Mouse (Mus musculus) thymus, postnatal 4 days (tissue): ENCODE results near the gene Spag16.
A peak's percentile ranks its signal among the peaks of the same experiment; 100 is the strongest.
"Not testable (repeated sequence)": the region's sequence is repeated elsewhere in the genome, so short reads cannot be mapped to it uniquely, and the experiment has no call there.

Experiments used
- DNase-seq: peaks from one replicate; pipeline ENCODE4 v3.0.0; 2021

Gene Spag16

DNA sequence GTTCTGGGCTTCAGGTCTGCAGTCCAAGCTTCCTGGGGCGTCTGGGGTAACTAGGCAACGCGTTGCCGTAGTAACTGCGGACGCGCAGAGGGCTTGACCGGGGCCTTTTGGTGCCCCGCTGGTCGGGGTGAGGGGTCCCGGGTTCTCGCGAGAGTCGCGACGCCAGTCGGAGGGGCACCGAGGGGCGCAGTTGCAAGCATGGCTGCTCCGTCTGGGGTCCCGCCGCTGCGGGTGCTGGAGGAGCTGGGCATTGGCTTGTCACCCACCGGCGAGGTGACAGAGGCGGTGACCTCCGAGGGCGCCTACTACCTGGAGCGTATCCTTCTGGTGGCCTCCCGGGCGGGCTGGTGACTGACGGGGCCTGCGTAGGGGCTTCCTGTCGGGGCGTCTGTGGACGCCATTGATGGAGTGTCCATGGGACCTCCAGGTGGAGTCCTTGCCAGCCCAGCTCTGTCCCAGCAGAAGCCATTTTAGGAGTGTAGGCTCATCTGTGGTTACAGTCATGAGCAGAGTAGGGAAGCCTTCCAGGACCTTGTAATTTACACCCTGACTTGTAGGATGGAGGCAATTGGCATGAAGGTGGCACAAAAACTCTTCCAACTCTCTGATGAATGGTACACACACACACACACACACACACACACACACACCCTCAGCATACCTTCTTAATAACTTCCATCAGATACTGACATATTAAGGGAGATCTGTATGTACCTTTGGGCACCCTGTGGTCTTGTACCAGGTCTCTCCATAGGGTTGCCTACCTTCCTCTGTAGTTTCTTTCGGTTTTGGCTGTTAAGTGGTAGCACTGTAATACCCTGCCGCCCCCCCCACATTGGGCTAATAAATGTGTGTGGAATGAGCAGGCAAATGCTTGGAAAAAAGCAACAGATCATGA is at the start of gene Spag16:
Gene Spag16 (plus strand): TSS at position 165 of the 898 bp plus-strand sequence.
- peak; percentile 55 for DNase-seq

DNA sequence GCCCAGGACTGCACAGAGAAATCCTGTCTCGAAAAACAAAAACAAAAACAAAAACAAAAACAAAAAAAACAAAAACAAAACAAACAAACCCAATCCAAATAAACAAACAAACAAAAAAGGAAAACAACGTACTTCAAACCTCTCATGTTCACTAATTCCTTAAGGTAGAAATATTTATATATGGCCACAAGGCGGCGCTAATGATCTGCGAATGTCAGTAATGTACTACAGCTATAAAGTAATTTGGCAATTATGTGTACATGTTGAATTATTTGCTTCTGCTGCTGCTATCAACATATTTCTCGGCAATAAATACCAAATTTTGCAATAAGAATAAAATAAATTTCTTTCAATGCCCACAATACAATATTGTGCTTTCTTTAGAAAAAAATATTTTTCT is 41.6 kb upstream of the Spag16 start:
- peak; percentile 79 for DNase-seq

DNA sequence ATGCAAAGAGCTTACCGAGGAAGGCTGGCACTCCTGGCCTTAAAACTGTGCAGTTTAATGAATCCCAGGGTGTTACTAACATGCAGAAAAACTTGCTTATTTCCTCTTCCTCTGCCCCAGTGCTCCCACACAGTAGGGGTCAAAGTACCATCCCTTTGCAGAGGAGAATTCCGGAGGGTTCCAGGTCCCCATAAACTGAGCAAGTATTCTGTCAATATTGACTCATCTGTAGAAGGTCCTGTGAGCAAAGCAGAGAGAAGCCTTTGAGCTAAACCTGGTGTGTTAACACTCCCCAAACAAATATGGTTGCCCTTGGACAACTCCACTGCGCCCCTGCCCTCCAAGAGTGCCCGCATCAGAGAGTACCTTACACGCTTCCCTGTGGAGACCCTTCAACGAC is 40.1 kb upstream of the Spag16 start:
- DNase-seq: no peak

DNA sequence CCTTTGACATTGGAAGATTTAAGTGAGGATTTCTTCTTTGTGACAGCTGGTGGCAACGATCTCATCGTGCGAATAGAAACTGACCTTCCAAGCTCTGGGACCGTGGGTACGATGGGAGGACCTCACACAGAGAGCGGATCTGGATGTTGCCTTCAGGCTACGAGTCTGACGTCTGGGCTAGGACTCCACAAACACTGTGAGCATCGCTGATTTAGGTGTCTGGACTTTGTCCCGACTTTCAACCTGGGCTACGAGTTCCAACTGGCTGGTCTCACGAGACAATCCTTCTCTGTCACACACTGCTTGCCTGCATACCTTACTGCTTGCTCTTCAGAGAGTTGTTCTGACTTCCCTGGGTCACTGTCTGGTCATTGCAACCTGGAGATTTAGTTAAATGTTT is 39.4 kb upstream of the Spag16 start:
- DNase-seq: no peak

DNA sequence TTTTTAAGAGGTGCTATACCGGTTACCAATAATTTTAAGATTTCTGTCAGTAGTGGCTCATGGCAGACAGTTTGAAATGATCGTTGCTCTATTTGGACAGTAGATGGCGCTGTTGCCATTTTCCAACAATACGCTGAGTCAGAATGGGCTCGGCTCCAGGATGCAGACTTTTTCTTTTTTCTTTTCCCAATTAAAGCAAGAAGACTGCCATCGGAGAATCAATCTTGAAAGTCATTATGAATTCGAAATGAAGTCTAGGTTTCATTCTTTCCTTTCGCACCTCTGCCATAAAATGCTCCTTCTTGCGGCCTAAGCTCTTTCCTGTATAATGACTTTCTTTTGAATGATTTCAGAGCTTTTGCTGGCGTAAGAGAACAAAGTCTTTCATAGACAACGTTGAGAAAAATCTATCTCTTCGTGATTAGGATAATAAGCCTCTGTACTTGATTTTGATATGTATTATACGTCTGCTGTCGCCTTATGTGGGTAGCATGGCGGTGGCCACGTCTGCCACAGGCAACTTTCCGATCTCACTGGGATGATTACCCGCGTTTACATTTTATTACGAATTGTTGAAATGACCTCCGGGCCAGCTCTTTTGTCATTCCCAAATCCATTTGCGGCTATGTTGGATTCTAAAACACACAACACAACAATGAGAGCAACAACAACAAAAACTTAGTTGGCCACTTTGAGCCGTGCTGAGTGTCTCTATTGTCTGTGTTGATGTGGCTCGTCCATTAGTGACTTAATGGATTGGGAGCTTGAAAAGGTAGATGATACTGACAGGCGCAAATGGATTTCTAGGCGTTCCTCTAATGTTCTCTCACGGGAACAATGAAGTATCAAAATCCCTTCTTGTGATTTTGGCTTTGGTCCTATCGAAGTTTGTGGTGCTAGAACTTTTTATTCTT is 36.2 kb upstream of the Spag16 start:
- peak; percentile 66 for DNase-seq

DNA sequence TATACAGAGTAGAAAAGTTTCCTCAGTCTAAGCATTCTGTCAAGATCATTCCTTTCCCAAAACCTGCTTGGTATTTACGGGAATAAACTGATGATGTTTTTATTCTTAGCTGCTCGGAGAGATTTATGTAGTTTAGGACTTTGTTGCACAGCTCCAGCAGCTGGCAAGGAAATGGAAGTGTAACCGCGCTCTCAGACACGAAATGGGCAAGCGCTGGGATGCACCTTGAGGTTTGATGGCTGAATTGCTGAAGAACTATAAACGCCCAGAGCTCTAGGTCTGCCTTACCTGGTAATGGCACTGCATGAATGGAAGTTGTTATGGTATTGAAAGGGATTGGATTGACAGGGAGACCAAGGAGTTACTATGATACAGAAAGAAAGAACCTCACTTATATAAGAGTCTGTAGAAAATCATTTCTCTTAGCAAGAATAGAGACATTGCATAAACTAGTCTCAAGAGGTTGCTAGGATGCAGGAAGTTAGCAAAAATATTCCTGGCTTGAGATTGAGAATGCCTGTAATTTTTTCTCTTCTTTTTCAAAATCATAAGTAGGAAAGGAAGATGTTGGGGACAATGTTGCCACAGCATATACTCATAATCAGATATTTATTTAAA is 27.7 kb upstream of the Spag16 start:
- DNase-seq: no peak

DNA sequence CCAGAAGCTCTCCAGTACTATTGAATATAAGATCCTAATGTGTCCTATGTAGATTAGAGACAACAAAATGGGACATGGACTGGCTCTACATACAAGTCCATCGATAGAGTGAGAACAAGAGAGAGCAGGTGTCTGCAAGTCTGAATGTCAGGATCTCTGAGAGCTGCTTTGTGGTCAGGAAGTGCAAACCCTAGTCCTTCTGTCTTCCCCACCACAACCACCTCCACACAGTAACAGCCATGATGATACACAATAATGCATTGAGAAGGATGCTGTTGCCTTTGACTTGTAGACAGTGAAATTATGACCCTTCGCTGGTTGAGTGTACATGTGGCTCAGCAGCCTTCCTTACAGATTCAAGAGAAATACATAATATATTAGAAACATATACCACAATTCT is 16.6 kb upstream of the Spag16 start:
- peak; percentile 30 for DNase-seq

DNA sequence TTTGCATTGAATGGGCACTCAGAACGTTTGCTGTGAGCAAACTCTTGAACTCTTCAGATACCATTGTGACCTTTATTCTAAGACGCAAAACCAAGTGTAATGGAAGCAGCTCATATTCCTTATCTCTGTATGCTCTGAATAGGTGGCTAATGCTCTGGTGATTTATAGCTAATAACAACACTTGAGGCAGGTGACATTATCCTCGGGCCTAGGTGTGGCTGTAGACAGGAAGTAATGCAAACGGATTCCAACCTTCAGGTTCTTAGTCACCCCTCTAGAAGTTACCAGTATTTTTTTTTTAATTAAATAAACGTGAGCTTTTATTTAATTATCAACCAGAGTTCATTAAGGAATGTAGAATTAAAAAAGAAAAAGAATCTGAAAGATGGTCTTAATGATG is 1.1 kb upstream of the Spag16 start:
- DNase-seq: not testable (repeated sequence)

DNA sequence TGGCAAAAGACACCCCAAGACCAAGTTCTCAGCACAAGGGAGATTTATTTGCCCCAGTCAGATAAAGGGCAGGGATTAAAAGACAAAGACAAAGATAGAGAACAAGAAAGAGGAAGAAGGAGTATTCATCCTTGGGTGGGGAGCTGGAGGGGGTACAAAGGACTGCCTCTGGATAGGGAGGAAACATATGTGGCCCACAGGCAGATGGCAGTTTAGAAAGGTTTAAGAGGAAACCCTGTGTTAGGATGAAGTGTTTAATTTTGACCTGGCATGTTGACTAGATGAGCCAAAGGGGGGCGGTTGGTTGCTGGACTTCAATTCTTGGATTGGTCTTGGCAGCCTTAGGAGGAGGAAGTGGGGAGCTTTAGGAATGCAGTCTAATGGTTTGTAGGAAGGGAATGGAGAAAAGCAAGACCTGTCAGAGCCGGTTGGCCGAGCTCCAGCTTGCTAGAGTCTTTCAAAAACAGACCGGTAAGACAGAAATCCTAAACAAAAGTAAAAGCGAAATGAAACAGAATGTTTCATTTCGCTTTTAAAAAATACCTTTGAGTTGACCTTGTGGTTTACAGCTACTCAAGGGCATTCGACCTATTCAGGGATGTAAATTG is 2.2 kb downstream of the Spag16 start:
- no peak for DNase-seq

DNA sequence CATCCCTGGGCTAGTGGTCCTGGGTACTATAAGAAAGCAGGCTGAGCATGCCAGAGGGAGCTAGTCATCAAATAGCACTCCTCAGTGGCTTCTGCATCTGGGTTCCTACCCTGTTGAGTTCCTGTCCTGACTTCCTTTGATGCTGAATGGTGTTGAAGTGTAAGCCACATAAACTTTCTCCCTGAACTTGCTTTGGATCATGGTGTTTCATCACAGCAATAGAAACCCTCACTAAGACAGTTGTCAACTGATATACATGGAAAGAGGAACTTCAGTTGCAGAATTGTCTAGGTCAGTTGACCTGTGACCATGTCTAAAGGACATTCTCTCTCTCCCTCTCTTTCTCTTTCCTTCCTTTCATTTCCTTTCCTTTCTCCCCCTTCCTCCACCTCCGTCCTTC is 3.8 kb downstream of the Spag16 start:
- no peak for DNase-seq

DNA sequence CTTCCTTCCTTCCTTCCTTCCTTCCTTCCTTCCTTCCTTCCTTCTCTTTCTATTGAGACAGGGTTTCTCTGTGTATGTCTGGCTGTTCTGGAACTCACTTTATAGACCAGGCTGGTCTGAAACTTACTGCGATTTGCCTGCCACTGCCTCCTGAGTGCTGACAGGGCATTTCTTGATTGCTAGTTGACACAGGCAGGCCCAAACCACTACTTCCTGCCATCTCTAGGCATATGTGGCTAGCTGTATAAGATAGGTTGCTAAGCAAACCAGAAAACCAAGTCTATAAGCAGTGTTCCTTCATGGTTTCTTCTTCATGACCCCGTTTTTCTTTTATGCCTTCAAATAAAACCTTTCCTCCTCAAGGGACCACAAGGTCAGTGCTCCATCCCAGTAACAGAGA is 4.2 kb downstream of the Spag16 start:
- no peak for DNase-seq

DNA sequence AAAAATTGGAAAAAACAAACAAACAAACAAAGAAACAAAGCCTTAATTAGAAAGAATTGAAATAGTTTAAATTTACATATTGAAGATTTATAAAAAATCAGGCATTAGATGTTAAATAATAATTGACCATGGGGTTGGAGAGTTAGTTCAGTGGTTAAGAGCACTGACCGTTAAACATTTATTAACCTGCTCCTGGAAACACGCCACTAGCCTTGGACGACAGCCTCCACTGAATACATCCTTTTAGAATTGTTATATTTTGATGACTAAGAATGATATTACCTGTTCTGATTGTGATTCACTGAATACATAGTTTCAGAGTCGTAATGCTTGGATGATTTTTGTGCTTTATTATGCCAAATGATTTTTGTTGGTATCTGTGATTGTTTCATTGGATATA is 6.7 kb downstream of the Spag16 start:
- not testable (repeated sequence) for DNase-seq

DNA sequence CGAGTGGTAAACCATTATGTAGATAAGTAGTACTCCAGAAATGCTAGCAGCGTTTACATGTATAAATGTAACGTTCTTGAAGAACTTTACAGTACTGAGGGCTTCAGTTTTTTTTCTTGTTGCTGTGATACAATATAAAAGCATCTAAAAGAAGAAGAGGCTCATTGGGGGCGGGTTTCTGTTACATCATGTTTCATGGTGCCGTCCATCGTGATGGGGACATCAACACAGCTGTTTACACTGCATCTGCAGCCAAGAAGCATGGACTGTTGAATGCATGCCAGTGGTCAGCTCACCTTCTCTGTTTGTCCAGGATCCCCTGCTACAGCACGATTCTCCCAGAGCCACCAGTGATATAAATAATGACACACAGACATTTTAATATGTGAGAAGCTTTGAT is 26.7 kb downstream of the Spag16 start:
- DNase-seq: no peak

DNA sequence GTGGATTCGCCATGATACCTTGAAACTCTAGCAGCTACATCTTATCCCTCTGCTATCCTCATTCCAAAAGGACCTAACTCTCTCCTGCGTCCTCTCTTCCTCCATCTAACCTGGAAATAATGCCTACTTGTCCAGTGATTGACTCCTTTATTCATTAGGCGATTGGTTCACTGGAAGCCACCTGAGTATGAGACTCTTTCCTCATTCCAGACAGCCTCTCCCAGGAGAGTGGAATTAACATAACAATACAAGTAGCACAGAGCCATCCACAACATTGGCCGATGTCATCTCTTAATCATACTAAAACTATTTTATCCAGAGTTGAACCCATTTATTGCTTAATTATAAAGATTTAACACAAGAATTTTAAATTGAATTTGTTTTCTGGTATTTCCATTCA is 41.0 kb downstream of the Spag16 start:
- DNase-seq: no peak

DNA sequence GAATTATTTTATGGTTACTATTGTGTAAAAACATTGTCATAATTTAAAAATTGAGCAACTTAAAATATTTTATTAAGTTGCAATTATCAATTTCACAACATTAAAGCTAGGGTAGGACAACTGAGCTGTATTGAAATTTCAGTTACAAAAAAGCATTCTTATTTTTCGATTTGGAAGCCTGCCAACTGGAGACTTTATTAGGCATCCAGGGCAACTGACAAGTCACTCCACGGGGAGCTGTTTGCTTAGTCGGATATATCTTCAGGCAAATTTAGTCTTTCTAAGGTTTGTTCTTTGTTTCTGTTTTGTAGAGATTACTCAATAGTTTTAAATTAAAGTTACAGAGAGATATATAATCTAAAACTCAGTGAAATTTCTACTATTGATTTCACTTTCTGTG is 129.8 kb downstream of the Spag16 start:
- no peak for DNase-seq

DNA sequence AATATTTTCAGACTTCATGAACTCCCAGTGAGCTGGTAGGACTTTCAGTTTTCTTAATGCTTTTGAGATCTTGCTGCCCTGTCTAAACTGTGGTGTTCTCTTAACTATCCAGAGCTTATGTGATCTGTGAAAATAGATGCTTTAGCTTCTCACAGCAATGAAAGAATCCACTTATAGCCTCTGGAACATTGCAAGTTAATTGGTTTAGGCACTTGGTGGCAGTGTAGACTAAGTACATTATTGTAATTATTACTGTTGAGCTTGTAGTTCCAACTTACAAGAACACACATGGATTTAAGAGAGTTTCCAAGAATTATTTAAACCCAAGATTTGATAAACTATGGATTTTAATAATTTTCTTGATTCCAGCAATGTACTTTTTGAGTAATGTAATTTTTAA is 170.1 kb downstream of the Spag16 start:
- DNase-seq: no peak

DNA sequence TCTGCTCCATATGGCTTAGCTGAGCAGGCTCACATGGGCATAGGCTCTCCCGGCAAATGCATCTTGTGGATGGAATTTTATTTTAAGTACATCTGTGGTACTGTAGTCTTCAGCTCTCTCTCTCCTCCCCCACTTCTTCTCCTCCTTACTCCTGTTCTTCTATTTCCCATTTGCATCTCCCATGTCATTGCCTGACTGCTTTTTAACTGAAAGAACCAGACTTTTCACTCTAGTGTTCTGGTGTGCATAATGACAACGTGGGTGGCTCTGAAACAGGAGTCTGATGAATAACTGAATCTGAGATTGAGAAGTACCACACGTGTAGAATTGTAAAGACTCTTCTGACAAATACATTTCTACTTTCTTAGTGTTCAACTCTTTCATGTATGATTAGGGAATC is 186.2 kb downstream of the Spag16 start:
- no peak for DNase-seq

DNA sequence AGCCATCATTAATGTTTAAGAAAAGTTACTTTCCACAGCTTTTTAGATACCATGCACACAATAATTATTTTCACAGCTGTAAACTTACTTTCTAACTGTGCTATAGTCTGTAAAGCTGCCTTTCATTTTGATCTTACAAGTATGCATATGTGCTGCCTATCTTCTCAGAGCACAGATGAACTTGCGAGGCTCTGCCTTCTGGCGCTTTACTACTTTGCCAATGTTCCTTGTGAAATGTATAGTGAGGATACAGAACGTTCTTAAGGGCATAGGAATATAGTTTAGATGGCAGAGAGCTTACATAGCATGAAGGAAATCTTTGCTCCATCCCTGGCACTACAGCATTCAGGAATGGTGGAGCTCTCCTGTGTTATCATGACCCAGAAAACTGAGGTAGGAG is 210.6 kb downstream of the Spag16 start:
- DNase-seq: no peak

DNA sequence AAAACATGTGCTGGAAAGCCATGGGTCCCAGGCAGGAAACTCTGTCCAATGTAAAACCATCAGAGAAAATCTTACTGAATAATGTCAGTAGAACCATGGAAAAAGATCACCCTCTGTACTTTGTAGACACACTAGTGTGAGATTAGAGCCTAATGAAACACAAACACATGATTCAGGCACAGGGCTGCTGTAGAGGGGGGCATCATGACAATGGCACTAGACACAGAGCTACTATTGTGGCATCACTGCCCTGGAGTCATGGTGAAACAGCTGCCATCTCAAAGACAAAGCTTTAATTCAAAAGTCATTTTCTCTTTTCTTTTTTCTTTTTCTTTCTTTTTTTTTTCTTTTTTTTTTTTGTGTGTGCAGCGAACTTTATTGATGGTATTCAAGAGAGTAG is 240.6 kb downstream of the Spag16 start:
- DNase-seq: no peak

DNA sequence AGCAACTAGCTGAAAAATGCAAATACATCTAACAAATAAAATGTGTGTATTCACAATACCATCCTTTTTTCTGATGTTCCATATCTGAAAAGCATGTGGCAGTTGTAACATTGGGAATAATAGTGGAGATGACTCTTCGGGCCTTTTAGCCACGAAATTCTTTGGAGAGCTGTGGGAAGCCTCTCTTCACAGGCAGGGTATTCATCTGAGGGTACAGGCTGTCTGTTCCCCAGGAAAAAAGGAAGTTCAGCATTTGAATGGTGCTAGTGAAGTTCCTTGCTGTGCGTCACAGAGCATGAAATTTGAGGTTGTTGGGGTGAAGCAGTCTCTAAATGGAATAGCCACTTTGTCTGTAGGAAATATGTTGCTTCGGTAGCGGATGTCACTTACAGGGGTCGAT is 246.7 kb downstream of the Spag16 start:
- no peak for DNase-seq

DNA sequence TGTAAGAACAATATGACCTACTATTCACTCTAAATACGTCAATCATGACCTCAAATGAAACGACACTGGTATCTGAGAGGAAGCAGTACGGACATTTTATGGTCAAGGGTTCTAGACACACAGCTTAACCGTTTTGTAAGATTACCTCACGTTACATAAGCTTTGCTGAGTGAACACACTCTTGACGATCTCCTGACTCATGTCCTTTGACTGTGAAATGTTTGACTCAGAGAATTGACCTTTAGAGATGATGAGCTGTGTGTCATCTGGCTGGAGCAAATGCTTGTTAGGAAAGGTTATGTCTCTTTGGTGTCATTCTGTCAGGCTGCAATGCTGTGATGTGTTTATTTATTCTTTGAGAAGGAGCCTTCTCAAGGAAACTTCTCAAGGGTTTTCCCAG is 252.0 kb downstream of the Spag16 start:
- no peak for DNase-seq

DNA sequence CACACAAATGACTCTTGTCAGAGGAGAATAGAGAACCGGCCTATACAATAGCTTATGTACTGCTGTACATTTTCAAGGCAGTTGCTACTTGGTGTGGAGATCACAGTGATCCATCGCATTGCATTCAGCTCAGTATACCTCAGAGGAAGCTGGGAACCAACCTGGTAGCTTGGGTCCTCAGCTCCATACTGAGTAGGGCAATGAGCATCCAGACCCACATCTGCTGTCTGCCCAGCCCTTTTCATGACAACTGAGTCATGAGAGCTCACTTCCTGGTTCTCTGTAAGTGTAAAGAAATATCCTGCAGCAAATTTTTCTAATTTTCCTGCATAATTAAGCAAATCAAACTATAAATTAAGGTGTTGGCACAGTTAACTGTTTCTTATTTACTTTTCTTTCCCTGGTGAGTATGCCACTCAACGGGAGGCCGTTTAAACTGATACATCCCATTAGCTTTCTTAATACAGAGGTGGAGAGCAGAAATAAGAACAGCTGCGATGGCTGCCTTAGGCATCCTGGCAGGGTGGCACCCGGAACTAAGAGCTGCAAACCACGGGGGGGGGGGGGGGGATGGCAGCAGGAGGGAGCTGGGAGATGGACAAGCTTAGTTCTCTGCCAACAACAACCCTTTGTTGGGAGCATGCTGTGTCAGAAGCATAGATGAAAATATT is 255.6 kb downstream of the Spag16 start:
- no peak for DNase-seq

DNA sequence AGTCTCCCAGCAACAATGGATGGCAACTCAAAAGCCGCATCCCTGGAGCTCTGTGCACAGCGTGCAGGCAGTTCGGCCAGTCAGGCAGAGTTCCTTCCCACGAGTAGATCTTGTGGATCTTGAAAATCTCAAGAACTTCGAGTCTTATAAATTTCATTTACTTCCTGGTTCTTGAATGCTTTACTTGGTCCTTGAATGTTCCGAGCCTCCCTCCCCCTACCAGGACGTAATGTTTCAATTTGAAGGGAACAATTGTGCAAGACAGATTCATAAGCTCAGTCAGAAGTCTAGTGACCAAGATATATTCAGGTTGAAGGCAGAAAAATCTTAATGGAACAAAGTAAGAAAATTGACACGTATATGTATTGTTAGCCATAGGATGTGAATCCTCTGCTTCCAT is 277.9 kb downstream of the Spag16 start:
- DNase-seq: no peak
